Mouse (Mus musculus) kidney, embryonic 14.5 days (tissue): ENCODE measurements around the gene Atp6v1g3. TPM values are rescaled to one million over a fixed set of nuclear protein-coding genes. Genes with fewer than 3 reads are reported as not detected.

Experiments
- ATAC-seq: fragments of 200-750 bp; cut with Nextera tagmentation; 2 replicates; pipeline ENCODE4 v1.8.0; 2017; ENCODE audit warnings: moderate number of reproducible peaks, mild to moderate bottlenecking, moderate TSS enrichment, moderate library complexity; ENCODE audit not compliant: low FRiP score, low TSS enrichment
- H3K27ac ChIP-seq: fragments of 300-500 bp; sonication (generic); 2 replicates; pipeline ENCODE4 v1.5.1; 2014; ENCODE audit warnings: low read depth, mild to moderate bottlenecking, low read length, moderate library complexity, mixed read lengths
- H3K27me3 ChIP-seq: fragments of 300-500 bp; sonication (generic); 2 replicates; pipeline ENCODE4 v1.6.1; 2014; ENCODE audit warnings: mild to moderate bottlenecking, low read length; ENCODE audit not compliant: control insufficient read depth, insufficient read depth
- H3K36me3 ChIP-seq: fragments of 300-500 bp; sonication (generic); 2 replicates; pipeline ENCODE4 v1.6.1; 2014; ENCODE audit warnings: low read length, mixed read lengths; ENCODE audit not compliant: control insufficient read depth, insufficient read depth
- H3K4me1 ChIP-seq: fragments of 300-500 bp; sonication (generic); 2 replicates; pipeline ENCODE4 v1.6.1; 2014; ENCODE audit warnings: low read length, mixed read lengths; ENCODE audit not compliant: control insufficient read depth, insufficient read depth
- H3K4me2 ChIP-seq: fragments of 300-500 bp; sonication (generic); replicated peaks from 2 replicates; pipeline ENCODE4 v1.6.1; 2014; ENCODE audit warnings: low read depth, mild to moderate bottlenecking, low read length
- H3K4me3 ChIP-seq: fragments of 300-500 bp; sonication (generic); 2 replicates; pipeline ENCODE4 v1.5.1; 2014; ENCODE audit warnings: mild to moderate bottlenecking, low read length
- H3K9ac ChIP-seq: fragments of 300-500 bp; sonication (generic); 2 replicates; pipeline ENCODE4 v1.6.1; 2014; ENCODE audit warnings: low read depth, mild to moderate bottlenecking, low read length, moderate library complexity
- H3K9me3 ChIP-seq: fragments of 300-500 bp; sonication (generic); 2 replicates; pipeline ENCODE4 v1.6.1; 2016; ENCODE audit warnings: low read length; ENCODE audit not compliant: control insufficient read depth
- whole genome bisulfite sequencing: fragments of 180-500 bp; shearing (Covaris S2); extraction: QIAGEN DNeasy Blood & Tissue Kit; methylation state at CpG from one replicate; pipeline ENCODE4 v1.1.7; 2014; 5-methylcytosine and 5-hydroxymethylcytosine counted together
- polyA plus RNA-seq: library from polyadenylated mRNA; unstranded; fragments of >200 nt; fragmentation: Nextera tagmentation; extraction: Ambion mirVana; gene quantifications from 2 replicates; pipeline ENCODE4 v1.2.1, GENCODE M21; 2014

Gene Atp6v1g3
- polyA plus RNA-seq, 1 experiment from 2014 or later: 0.95 TPM

DNA sequence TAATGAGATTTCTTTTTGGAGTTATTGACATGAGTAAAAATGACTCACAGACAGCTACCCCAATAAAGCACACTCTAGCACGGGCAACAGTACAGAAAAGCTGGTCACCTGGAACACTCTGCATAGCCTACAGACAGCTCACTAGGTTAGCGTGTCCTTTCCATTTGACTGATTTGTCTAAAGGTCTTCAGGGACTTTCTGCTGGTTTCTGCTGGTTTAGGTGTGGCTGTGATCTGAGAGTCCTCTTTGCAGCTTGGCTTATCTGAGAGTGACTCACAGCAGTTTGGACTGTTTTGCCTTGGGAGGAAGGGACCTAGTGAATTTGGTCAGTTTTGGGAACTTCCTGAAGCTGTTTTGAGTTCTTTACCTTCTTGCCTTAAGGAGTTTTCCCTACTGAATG, 24.8 kb upstream of the Atp6v1g3 start:
- H3K4me1 ChIP-seq: 0 out of 2 replicates have a peak, but pooled peaks cover 6% of the 10 kb centered on the region
- 74% methylated on average over 2 of the region's 2 CpGs for WGBS
- H3K4me2 ChIP-seq: no peak overlapping the region
- H3K27me3 ChIP-seq: no peaks in the 10 kb centered on the region
- no peak for ATAC-seq
- no peak overlapping the region for H3K27ac ChIP-seq
- no peak overlapping the region for H3K9ac ChIP-seq
- H3K9me3 ChIP-seq: no peaks in the 10 kb centered on the region
- H3K4me3 ChIP-seq: no peak overlapping the region
- no peaks in the 10 kb centered on the region for H3K36me3 ChIP-seq

DNA sequence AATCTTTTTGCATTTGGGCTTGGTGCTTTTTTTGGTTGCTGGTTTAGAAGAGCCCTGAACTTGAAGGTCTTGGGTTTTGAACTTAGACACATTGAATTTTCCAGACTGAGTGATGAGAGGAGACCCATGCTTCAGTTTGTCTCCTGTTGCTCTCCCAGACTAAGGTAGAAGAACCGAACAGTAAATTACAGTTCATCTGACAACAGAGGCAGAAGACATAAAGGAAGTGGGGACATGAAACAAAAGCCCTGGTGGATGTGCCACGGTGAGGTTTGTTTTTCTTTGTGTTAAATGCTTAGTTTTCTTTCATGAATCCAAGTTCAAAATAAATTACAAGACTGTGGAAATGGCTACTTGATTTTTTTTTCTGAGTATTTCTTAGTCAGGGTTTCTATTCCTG, 22.6 kb upstream of the Atp6v1g3 start:
- Histone ChIP-seq H3K9ac (no peak overlapping the region), H3K36me3 (no peaks in the 10 kb centered on the region), H3K9me3 (no peaks in the 10 kb centered on the region), H3K4me2 (no peak overlapping the region), H3K4me3 (no peak overlapping the region), H3K4me1 (0 out of 2 replicates have a peak, but pooled peaks cover 2% of the 10 kb centered on the region), H3K27ac (no peak overlapping the region), H3K27me3 (no peaks in the 10 kb centered on the region)
- ATAC-seq: no peak
- WGBS: 46% methylated on average over 2 of the region's 2 CpGs

DNA sequence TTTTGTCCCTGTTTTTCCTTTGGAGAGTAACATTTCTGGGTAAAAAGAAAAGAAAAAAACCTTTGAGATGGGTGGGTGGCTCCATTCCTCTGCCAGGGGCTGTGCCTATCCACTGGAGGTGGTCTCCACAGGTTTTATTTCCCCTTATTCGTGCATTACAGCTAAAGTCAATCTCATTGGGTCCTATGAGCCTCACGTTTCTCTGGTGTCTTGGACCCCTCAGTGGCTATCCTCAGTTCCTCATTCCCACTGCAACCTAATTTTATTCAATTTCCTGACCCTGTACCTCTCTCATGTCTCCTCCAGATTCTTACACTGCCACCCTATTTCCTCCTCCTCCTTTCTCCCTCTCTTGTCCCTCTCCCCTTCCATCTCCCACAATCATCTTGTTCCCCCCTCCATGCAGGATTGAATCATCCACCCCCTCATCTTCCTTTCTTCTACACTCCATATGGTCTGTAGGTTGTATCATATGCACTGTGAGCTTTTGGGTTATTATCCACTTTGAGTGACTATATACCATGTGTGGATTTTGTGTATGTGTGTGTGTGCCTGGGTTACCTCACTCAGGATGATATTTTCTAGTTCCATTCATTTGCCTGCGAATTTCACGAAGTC, 17.3 kb upstream of the Atp6v1g3 start:
- ATAC-seq: no peak
- no peaks in the 10 kb centered on the region for H3K4me1 ChIP-seq

DNA sequence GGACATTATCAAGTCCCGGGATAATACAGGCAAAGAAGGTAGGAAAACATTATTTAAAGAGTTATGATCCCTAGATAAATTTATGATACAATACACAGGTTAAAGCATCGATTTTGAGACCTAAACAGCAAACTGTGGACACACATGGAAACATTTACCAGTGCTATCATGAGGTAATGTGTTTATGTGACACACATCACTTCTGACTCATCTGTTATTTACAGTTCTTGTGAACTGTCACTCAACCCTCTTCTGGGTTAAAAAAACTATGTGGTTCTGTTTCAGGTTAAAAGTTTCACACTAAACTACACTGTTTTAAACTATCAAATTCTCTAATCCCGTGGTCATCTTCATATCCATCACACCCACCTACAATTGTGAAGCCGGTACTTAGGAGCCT, 14.8 kb upstream of the Atp6v1g3 start:
- H3K4me3 ChIP-seq: no peak overlapping the region
- 81% methylated on average over 4 of the region's 4 CpGs for whole genome bisulfite sequencing
- no peak overlapping the region for H3K9ac ChIP-seq
- no peak overlapping the region for H3K27ac ChIP-seq
- H3K4me1 ChIP-seq: no peaks in the 10 kb centered on the region
- H3K9me3 ChIP-seq: no peaks in the 10 kb centered on the region
- H3K27me3 ChIP-seq: no peaks in the 10 kb centered on the region
- H3K36me3 ChIP-seq: no peaks in the 10 kb centered on the region
- no peak overlapping the region for H3K4me2 ChIP-seq
- no peak for ATAC-seq

More for the DNA sequence above, 17.3 kb upstream of the Atp6v1g3 start:
- Histone ChIP-seq H3K9ac (no peak overlapping the region), H3K4me3 (no peak overlapping the region), H3K27me3 (no peaks in the 10 kb centered on the region), H3K27ac (no peak overlapping the region), H3K4me2 (no peak overlapping the region), H3K9me3 (no peaks in the 10 kb centered on the region), H3K36me3 (no peaks in the 10 kb centered on the region)
- 81% methylated on average over 4 of the region's 4 CpGs for WGBS

DNA sequence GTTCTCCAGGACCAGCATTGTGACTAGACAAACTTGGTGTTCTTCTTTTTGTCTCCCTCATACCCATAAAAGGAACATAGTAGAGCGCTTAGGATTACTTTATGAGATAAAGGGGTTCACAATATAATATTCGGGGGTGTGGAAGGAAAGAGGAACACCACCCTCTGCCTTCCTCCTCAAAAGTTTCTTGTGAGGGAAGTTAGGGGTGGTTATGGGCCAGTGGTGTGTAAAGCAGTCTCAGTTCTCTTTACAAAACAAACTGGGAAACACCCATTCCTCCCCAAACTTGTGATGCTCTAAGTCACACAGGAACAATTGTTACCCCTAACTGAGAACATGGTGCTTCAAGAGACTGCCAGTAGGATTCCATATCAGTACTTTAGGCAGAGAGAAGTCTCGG, 12.0 kb upstream of the Atp6v1g3 start:
- Histone ChIP-seq H3K27ac (no peak overlapping the region), H3K4me1 (no peaks in the 10 kb centered on the region), H3K4me3 (no peak overlapping the region), H3K27me3 (no peaks in the 10 kb centered on the region), H3K4me2 (no peak overlapping the region), H3K9ac (no peak overlapping the region), H3K9me3 (no peaks in the 10 kb centered on the region), H3K36me3 (no peaks in the 10 kb centered on the region)
- WGBS: 85% methylated on average over 3 of the region's 3 CpGs
- ATAC-seq: no peak

DNA sequence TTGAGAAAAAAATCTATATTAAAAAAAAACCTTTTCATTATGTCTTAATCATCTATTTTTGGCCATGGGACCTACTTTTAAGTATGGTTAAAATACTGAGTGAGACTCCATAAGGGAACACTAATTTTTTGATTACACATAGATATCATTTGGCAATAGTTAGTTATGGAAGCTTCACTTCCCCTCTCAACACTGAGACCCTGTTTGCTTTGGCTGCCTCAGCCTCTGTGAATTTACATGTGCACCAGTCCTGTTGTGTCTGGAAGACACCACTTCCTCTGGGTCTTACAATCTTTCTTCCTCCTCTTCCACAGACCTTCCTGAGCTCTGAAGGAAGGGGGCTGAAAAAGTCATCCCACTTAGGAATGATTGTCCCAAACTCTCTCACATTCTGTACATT, 11.1 kb upstream of the Atp6v1g3 start:
- Histone ChIP-seq H3K4me3 (no peak overlapping the region), H3K27me3 (no peaks in the 10 kb centered on the region), H3K9me3 (no peaks in the 10 kb centered on the region), H3K4me1 (no peaks in the 10 kb centered on the region), H3K4me2 (no peak overlapping the region), H3K27ac (no peak overlapping the region), H3K36me3 (no peaks in the 10 kb centered on the region), H3K9ac (no peak overlapping the region)
- ATAC-seq: no peak

DNA sequence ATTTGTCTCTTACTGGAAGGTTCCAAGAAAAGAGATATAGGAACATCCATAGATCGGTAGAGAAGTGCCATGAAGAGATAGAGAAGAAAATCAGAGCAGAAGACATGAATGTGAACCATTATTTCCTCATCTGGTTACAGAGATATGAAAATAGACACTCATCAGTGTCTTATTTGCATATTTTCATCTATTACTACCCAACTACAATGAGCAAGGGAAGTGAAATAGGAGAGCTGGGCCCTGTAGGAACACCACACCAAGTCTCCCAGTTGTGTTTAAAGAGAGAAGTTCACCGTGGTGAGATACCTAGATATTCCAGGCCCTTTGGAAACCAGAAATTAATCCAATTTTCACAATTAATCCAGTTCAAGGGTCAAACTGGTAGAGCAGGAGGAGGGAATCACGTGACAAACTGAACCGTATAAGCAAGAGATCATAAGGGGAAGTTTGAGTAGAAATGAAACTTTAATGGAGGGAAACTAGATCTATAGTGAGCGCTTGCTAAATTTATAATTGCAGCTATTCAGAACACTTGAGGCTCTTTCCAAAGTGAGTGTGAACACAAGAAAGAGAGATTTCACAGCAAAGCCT, 6.0 kb upstream of the Atp6v1g3 start:
- no peaks in the 10 kb centered on the region for H3K36me3 ChIP-seq
- no peak overlapping the region for H3K27ac ChIP-seq
- no peaks in the 10 kb centered on the region for H3K4me1 ChIP-seq
- ATAC-seq: no peak
- H3K9ac ChIP-seq: no peak overlapping the region
- WGBS: 91% methylated on average over 5 of the region's 5 CpGs
- H3K4me2 ChIP-seq: no peak overlapping the region
- H3K4me3 ChIP-seq: no peak overlapping the region
- H3K9me3 ChIP-seq: no peaks in the 10 kb centered on the region
- no peaks in the 10 kb centered on the region for H3K27me3 ChIP-seq

DNA sequence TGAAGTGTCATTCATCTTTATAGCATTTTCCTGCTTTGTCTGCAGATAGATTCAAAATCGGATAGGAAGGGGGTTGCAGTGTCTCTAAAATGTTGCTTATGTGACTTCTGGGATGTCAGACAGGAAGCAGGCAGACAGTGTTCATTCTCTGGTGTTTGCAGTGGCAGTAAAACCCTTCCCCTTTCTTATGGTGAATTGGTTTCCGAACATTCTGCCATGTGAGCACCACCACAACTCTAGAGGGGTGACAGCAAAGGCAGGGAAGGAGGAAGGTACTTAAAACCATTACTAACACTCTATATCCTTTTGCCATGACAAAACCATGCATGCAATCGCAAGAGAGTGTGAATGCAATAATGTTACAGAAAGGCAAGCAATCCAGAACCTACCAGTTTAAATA, 1.4 kb downstream of the Atp6v1g3 start:
- Histone ChIP-seq H3K27me3 (no peaks in the 10 kb centered on the region), H3K4me3 (no peak overlapping the region), H3K9me3 (no peaks in the 10 kb centered on the region), H3K4me1 (no peaks in the 10 kb centered on the region), H3K9ac (no peak overlapping the region), H3K36me3 (no peaks in the 10 kb centered on the region), H3K27ac (no peak overlapping the region), H3K4me2 (no peak overlapping the region)
- WGBS: 76% methylated on average over 3 of the region's 3 CpGs
- ATAC-seq: no peak

DNA sequence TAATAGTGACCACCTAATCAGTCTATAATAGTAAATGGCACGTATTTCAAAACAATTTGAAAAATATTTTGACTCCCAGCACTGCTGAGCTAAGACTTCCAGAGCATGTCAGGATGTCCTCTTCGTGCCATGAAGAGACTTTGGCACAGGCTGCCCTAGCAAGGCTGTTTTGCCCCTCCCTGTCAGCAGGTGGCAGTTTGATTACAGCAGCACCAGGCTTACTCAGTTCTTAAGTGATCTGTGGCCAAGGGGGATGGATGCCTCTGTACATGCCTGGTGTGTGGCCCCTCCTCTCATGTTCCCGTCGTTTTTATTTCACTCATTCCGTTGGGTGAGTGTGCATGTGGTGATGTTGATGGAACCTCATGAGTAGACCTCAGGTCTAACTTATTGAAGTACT, 2.3 kb downstream of the Atp6v1g3 start:
- Histone ChIP-seq H3K4me1 (no peaks in the 10 kb centered on the region), H3K36me3 (no peaks in the 10 kb centered on the region), H3K4me3 (no peak overlapping the region), H3K9ac (no peak overlapping the region), H3K4me2 (no peak overlapping the region), H3K27ac (no peak overlapping the region), H3K9me3 (no peaks in the 10 kb centered on the region), H3K27me3 (no peaks in the 10 kb centered on the region)
- no peak for ATAC-seq
- WGBS: 61% methylated on average over 5 of the region's 5 CpGs
